Mouse (Mus musculus) hindbrain, embryonic 11.5 days (tissue): Measurements from ENCODE around the gene Zfp316. TPM values are rescaled to one million over a fixed set of nuclear protein-coding genes. Genes with fewer than 3 reads are reported as not detected.
A peak's percentile ranks its signal among the peaks of the same experiment; 100 is the strongest.

Experiments
- ATAC-seq: fragments of 200-750 bp; cut with Nextera tagmentation; 2 replicates; pipeline ENCODE4 v1.8.0; 2017; ENCODE audit warnings: mild to moderate bottlenecking, moderate TSS enrichment, moderate library complexity; ENCODE audit not compliant: low FRiP score
- DNase-seq: peaks from one replicate; pipeline ENCODE4 v3.0.0-alpha.2; 2015; ENCODE audit warnings: low spot score
- H3K27ac ChIP-seq: fragments of 300-500 bp; sonication (generic); 2 replicates; pipeline ENCODE4 v1.5.1; 2014; ENCODE audit warnings: mild to moderate bottlenecking, low read depth, low read length
- H3K27me3 ChIP-seq: fragments of 300-500 bp; sonication (generic); 2 replicates; pipeline ENCODE4 v1.6.1; 2014; ENCODE audit warnings: mild to moderate bottlenecking, low read length, moderate library complexity, mixed read lengths; ENCODE audit not compliant: control insufficient read depth, insufficient read depth
- H3K36me3 ChIP-seq: fragments of 300-500 bp; sonication (generic); 2 replicates; pipeline ENCODE4 v1.6.1; 2014; ENCODE audit warnings: mild to moderate bottlenecking, low read length, moderate library complexity, mixed read lengths; ENCODE audit not compliant: control insufficient read depth, insufficient read depth
- H3K4me1 ChIP-seq: fragments of 300-500 bp; sonication (generic); replicated peaks from 2 replicates; pipeline ENCODE4 v1.6.1; 2014; ENCODE audit warnings: low read length, mixed read lengths; ENCODE audit not compliant: control insufficient read depth, insufficient read depth
- H3K4me2 ChIP-seq: fragments of 300-500 bp; sonication (generic); replicated peaks from 2 replicates; pipeline ENCODE4 v1.6.1; 2014; ENCODE audit warnings: mild to moderate bottlenecking, low read depth, low read length
- H3K4me3 ChIP-seq: fragments of 300-500 bp; sonication (generic); 2 replicates; pipeline ENCODE4 v1.5.1; 2014; ENCODE audit warnings: low read depth, low read length
- H3K9ac ChIP-seq: fragments of 300-500 bp; sonication (generic); 2 replicates; pipeline ENCODE4 v1.6.1; 2014; ENCODE audit warnings: low read depth, low read length
- H3K9me3 ChIP-seq: fragments of 300-500 bp; sonication (generic); 2 replicates; pipeline ENCODE4 v1.6.1; 2016; ENCODE audit warnings: low read length; ENCODE audit not compliant: control insufficient read depth
- WGBS: fragments of 180-500 bp; shearing (Covaris S2); extraction: QIAGEN DNeasy Blood & Tissue Kit; methylation state at CpG from one replicate; pipeline ENCODE4 v1.1.7; 2014; 5-methylcytosine and 5-hydroxymethylcytosine counted together
- polyA plus RNA-seq: library from polyadenylated mRNA; unstranded; fragments of >200 nt; fragmentation: Nextera tagmentation; extraction: Ambion mirVana; gene quantifications from 2 replicates; pipeline ENCODE4 v1.2.1, GENCODE M21; 2014

The Zfp316 gene
- polyA plus RNA-seq, 1 experiment from 2014 or later = 3.4 TPM

- peak within 1 kb of the TSS; percentile 95 for H3K9ac ChIP-seq
- no peaks in the 10 kb centered on the region for H3K9me3 ChIP-seq
- DNase-seq (peak; percentile 97), ATAC-seq (peak; percentile 97)
- H3K27ac ChIP-seq = peak within 1 kb of the TSS; percentile 95
- under 1% methylated on average over 48 of the region's 58 CpGs for WGBS
- no peaks in the 10 kb centered on the region for H3K27me3 ChIP-seq
- H3K4me1 ChIP-seq = no peaks in the 10 kb centered on the region
- H3K36me3 ChIP-seq = no peaks in the 10 kb centered on the region; the same call in 1 of the 2 replicates
- H3K4me3 ChIP-seq = peak within 1 kb of the TSS; percentile 87
- peak within 1 kb of the TSS; percentile 80 for H3K4me2 ChIP-seq
Observed at GRCm38 (mm10) chr5:143235028-143235693, 34.7 kb downstream of the Zfp316 start, which contains the start of gene Zfp12. Gene Zfp12 (plus strand): TSS chr5:143235163.

DNA sequence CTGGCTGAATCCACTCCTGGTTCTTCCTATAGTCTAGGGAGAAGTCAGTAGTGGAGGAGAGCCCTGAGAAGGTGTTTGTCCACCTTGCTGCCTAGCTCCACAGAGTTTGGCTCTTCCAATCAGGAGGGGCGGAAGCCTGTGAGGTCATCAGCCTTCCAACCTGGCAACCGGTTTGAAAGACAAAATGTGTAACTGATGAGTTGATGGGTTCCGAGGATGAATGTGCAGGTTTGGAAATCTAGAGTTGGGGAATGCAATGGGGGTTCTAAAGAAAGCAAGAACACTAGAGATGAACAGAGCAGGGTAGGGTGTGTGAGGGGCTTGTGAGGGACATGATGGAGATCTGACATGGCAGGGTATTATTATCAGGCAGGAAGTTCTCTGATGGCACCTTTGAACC lies 43.0 kb downstream of the Zfp316 start, which contains the start of gene Spdye4a:
Gene Spdye4a (minus strand): TSS at position 101 of the 400 bp plus-strand sequence.
- ATAC-seq = no peak
- H3K27me3 ChIP-seq = no peaks in the 10 kb centered on the region
- no peak within 1 kb of the TSS for H3K27ac ChIP-seq
- no peak within 1 kb of the TSS for H3K9ac ChIP-seq
- H3K4me1 ChIP-seq = no peaks in the 10 kb centered on the region
- no peaks in the 10 kb centered on the region; the same call in 1 of the 2 replicates for H3K9me3 ChIP-seq
- 87% methylated on average over 3 of the region's 3 CpGs for WGBS
- no peak for DNase-seq
- no peak within 1 kb of the TSS for H3K4me3 ChIP-seq
- H3K4me2 ChIP-seq = no peak within 1 kb of the TSS
- H3K36me3 ChIP-seq = no peaks in the 10 kb centered on the region

- ATAC-seq (no peak), DNase-seq (no peak)
- Histone ChIP-seq H3K9ac (no peak overlapping the region), H3K4me3 (no peak overlapping the region), H3K36me3 (no peaks in the 10 kb centered on the region), H3K4me2 (no peak overlapping the region), H3K9me3 (no peaks in the 10 kb centered on the region), H3K4me1 (no peaks in the 10 kb centered on the region), H3K27ac (no peak overlapping the region), H3K27me3 (no peaks in the 10 kb centered on the region)
- WGBS = 83% methylated on average over 1 of the region's 1 CpGs
Observed at GRCm38 (mm10) chr5:143222287-143222686, 47.5 kb downstream of the Zfp316 start.

DNA sequence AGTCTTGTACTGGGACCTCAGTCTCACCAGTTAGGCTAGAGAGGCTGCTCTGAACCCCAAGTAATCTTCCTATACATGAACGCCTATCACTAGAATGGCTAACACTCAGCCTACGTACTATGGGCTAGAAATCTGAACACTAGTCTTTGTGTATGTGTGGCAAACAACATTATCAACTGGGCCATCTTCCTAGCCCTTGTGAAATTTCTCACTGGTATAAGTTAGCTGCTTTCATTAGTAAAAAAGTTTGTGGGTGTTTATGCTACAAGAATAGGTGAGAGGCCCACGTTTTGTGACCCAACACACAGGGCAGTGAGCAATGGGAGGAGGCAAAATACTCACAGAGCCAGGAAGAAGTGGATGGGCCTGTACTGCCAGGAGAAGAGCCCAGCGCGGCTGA lies 48.8 kb downstream of the Zfp316 start:
- no peaks in the 10 kb centered on the region for H3K9me3 ChIP-seq
- H3K4me2 ChIP-seq = no peak overlapping the region
- no peak overlapping the region for H3K27ac ChIP-seq
- ATAC-seq (no peak), DNase-seq (no peak)
- no peaks in the 10 kb centered on the region for H3K27me3 ChIP-seq
- no peaks in the 10 kb centered on the region for H3K36me3 ChIP-seq
- H3K9ac ChIP-seq = no peak overlapping the region
- no peak overlapping the region for H3K4me3 ChIP-seq
- WGBS = 69% methylated on average over 3 of the region's 5 CpGs
- H3K4me1 ChIP-seq = no peaks in the 10 kb centered on the region

- Histone ChIP-seq H3K9me3 (peaks cover under 1% of the 10 kb centered on the region; the same call in 1 of the 2 replicates), H3K4me1 (no peaks in the 10 kb centered on the region), H3K36me3 (no peaks in the 10 kb centered on the region), H3K4me2 (no peak overlapping the region), H3K9ac (no peak overlapping the region), H3K27me3 (no peaks in the 10 kb centered on the region), H3K4me3 (no peak overlapping the region), H3K27ac (no peak overlapping the region)
- WGBS = 90% methylated on average over 2 of the region's 2 CpGs
- DNase-seq (no peak), ATAC-seq (no peak)
Observed at GRCm38 (mm10) chr5:143213832-143214231, 56.0 kb downstream of the Zfp316 start.

GRCm38 (mm10) chr5:143205015-143205414 lies 64.8 kb downstream of the Zfp316 start:
- WGBS = 71% methylated on average over 3 of the region's 3 CpGs
- no peak overlapping the region for H3K4me3 ChIP-seq

More at GRCm38 (mm10) chr5:143205015-143205414, 64.8 kb downstream of the Zfp316 start:
- DNase-seq = no peak
- Histone ChIP-seq H3K4me1 (no peaks in the 10 kb centered on the region), H3K27ac (no peak overlapping the region), H3K27me3 (no peaks in the 10 kb centered on the region), H3K9me3 (peaks cover 4% of the 10 kb centered on the region; the same call in 1 of the 2 replicates), H3K9ac (no peak overlapping the region), H3K36me3 (no peaks in the 10 kb centered on the region), H3K4me2 (no peak overlapping the region)
- ATAC-seq = no peak

Other genes starting within 250 kb of the Zfp316 start
- gene Rnf216, start 157.0 kb downstream of the Zfp316 start, polyA plus RNA-seq = 31.1 and 49.5 TPM in 2 replicates
- not detected in 2 replicates for gene Olfr718-ps1, start 122.4 kb downstream of the Zfp316 start, polyA plus RNA-seq
- gene Rbak, start 89.2 kb downstream of the Zfp316 start, polyA plus RNA-seq = 12.7 and 17.0 TPM in 2 replicates
- not detected in 2 replicates for gene Spdye4b, start 89.0 kb downstream of the Zfp316 start, polyA plus RNA-seq
- gene Spdye4a, start 43.1 kb downstream of the Zfp316 start, polyA plus RNA-seq = not detected in 2 replicates
- gene Zfp12, start 34.9 kb downstream of the Zfp316 start, polyA plus RNA-seq = 20.3 and 24.3 TPM in 2 replicates
- not detected in 2 replicates for gene Zfp853, start 23.6 kb upstream of the Zfp316 start, polyA plus RNA-seq
- 34.1 and 42.9 TPM in 2 replicates for gene E130309D02Rik, start 45.3 kb upstream of the Zfp316 start, polyA plus RNA-seq
- gene Zdhhc4, start 59.2 kb upstream of the Zfp316 start, polyA plus RNA-seq = 75.1 and 80.2 TPM in 2 replicates
- 0.42 and 0.49 TPM in 2 replicates for gene Grid2ip, start 87.3 kb upstream of the Zfp316 start, polyA plus RNA-seq
- 189 and 202 TPM in 2 replicates for gene Kdelr2, start 133.8 kb upstream of the Zfp316 start, polyA plus RNA-seq
- 10.2 and 12.2 TPM in 2 replicates for gene Daglb, start 194.6 kb upstream of the Zfp316 start, polyA plus RNA-seq